Mouse (Mus musculus) lung, postnatal 0 days (tissue): ENCODE data around the gene Plcg1.

Experiments
- CTCF ChIP-seq: IDR thresholded peaks from 2 replicates; pipeline ENCODE4 v1.5.1; 2016; ENCODE audit warnings: antibody characterized with exemption, mild to moderate bottlenecking
- EP300 ChIP-seq: IDR thresholded peaks from 2 replicates; pipeline ENCODE4 v1.6.1; 2016; ENCODE audit warnings: antibody characterized with exemption, mild to moderate bottlenecking, control low read depth

DNA sequence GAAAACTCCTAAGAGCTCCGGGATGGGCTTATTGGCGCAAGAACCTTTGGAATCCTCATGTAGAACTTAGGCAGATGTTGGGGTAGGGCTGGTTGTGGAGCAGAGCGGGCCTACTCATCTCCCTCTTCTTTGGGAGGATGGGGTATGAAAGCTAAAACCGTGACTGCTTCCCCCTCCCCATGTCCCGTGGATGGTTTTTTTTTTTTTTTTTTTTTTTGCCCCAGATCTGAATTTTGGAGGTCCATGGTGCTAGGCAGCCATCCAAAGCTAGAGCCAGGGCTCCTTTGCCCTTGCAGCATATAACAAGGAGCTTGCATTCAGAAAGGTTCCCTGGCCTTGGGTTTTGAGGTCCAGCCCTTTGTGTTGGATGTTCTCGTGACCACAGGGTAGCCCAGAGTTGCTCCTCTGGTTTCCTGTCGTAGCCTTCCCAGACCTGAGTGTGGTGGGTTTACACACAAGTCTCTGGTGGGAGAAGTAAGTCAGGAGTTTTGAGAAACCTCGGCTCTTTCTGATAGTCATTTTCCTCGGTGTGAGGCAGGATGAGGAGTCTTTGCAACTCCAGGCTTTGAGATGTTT lies 1.4 kb downstream of the Plcg1 start:
- TF ChIP-seq CTCF: no peak
- TF ChIP-seq EP300: no peak
